Mouse (Mus musculus) hindbrain, embryonic 11.5 days (tissue): ENCODE results near the gene Mysm1. TPM values are rescaled to one million over a fixed set of nuclear protein-coding genes. Genes with fewer than 3 reads are reported as not detected.

Experiments used
- ATAC-seq: fragments of 200-750 bp; cut with Nextera tagmentation; 2 replicates; pipeline ENCODE4 v1.8.0; 2017; ENCODE audit warnings: mild to moderate bottlenecking, moderate TSS enrichment, moderate library complexity; ENCODE audit not compliant: low FRiP score
- DNase-seq: peaks from one replicate; pipeline ENCODE4 v3.0.0-alpha.2; 2015; ENCODE audit warnings: low spot score
- H3K27ac ChIP-seq: fragments of 300-500 bp; sonication (generic); 2 replicates; pipeline ENCODE4 v1.5.1; 2014; ENCODE audit warnings: mild to moderate bottlenecking, low read depth, low read length
- H3K27me3 ChIP-seq: fragments of 300-500 bp; sonication (generic); 2 replicates; pipeline ENCODE4 v1.6.1; 2014; ENCODE audit warnings: mild to moderate bottlenecking, low read length, moderate library complexity, mixed read lengths; ENCODE audit not compliant: control insufficient read depth, insufficient read depth
- H3K36me3 ChIP-seq: fragments of 300-500 bp; sonication (generic); 2 replicates; pipeline ENCODE4 v1.6.1; 2014; ENCODE audit warnings: mild to moderate bottlenecking, low read length, moderate library complexity, mixed read lengths; ENCODE audit not compliant: control insufficient read depth, insufficient read depth
- H3K4me1 ChIP-seq: fragments of 300-500 bp; sonication (generic); replicated peaks from 2 replicates; pipeline ENCODE4 v1.6.1; 2014; ENCODE audit warnings: low read length, mixed read lengths; ENCODE audit not compliant: control insufficient read depth, insufficient read depth
- H3K4me2 ChIP-seq: fragments of 300-500 bp; sonication (generic); replicated peaks from 2 replicates; pipeline ENCODE4 v1.6.1; 2014; ENCODE audit warnings: mild to moderate bottlenecking, low read depth, low read length
- H3K4me3 ChIP-seq: fragments of 300-500 bp; sonication (generic); 2 replicates; pipeline ENCODE4 v1.5.1; 2014; ENCODE audit warnings: low read depth, low read length
- H3K9ac ChIP-seq: fragments of 300-500 bp; sonication (generic); 2 replicates; pipeline ENCODE4 v1.6.1; 2014; ENCODE audit warnings: low read depth, low read length
- H3K9me3 ChIP-seq: fragments of 300-500 bp; sonication (generic); 2 replicates; pipeline ENCODE4 v1.6.1; 2016; ENCODE audit warnings: low read length; ENCODE audit not compliant: control insufficient read depth
- WGBS: fragments of 180-500 bp; shearing (Covaris S2); extraction: QIAGEN DNeasy Blood & Tissue Kit; methylation state at CpG from one replicate; pipeline ENCODE4 v1.1.7; 2014; 5-methylcytosine and 5-hydroxymethylcytosine counted together
- polyA plus RNA-seq: library from polyadenylated mRNA; unstranded; fragments of >200 nt; fragmentation: Nextera tagmentation; extraction: Ambion mirVana; gene quantifications from 2 replicates; pipeline ENCODE4 v1.2.1, GENCODE M21; 2014

The Mysm1 gene
- 29.6 and 42.0 TPM in 2 replicates for polyA plus RNA-seq

GRCm38 (mm10) chr4:94978590-94979499 lies at the start of gene Mysm1:
Mysm1 (minus strand) TSS chr4:94979100.
- peak within 1 kb of the TSS; percentile 66 for H3K4me2 ChIP-seq
- peak within 1 kb of the TSS; percentile 88 for H3K9ac ChIP-seq
- no peaks in the 10 kb centered on the region for H3K4me1 ChIP-seq
- H3K4me3 ChIP-seq = peak within 1 kb of the TSS; percentile 85
- H3K27me3 ChIP-seq = no peaks in the 10 kb centered on the region
- peak; percentile 99 for ATAC-seq
- under 1% methylated on average over 69 of the region's 69 CpGs for WGBS
- peak within 1 kb of the TSS; percentile 74 for H3K27ac ChIP-seq
- peaks cover 4% of the 10 kb centered on the region; the same call in 1 of the 2 replicates for H3K36me3 ChIP-seq
- no peaks in the 10 kb centered on the region for H3K9me3 ChIP-seq
- peak; percentile 97 for DNase-seq

- WGBS = 72% methylated on average over 16 of the region's 16 CpGs
- H3K36me3 ChIP-seq = no peaks in the 10 kb centered on the region
- H3K9me3 ChIP-seq = no peaks in the 10 kb centered on the region
- ATAC-seq (peak; percentile 75), DNase-seq (no peak)
- no peak overlapping the region for H3K4me3 ChIP-seq
- H3K27me3 ChIP-seq = no peaks in the 10 kb centered on the region
- H3K4me2 ChIP-seq = no peak overlapping the region
- no peak overlapping the region for H3K9ac ChIP-seq
- no peak overlapping the region for H3K27ac ChIP-seq
- no peaks in the 10 kb centered on the region for H3K4me1 ChIP-seq
Measured at GRCm38 (mm10) chr4:95025847-95026600, 47.1 kb upstream of the Mysm1 start.

GRCm38 (mm10) chr4:95023350-95023953 lies 44.6 kb upstream of the Mysm1 start:
- WGBS = 81% methylated on average over 12 of the region's 12 CpGs
- no peak for DNase-seq

GRCm38 (mm10) chr4:95021649-95022637 lies 43.0 kb upstream of the Mysm1 start:
- H3K4me2 ChIP-seq = no peak overlapping the region
- no peak overlapping the region for H3K9ac ChIP-seq
- no peak overlapping the region for H3K4me3 ChIP-seq
- H3K9me3 ChIP-seq = no peaks in the 10 kb centered on the region
- DNase-seq (no peak), ATAC-seq (no peak)
- 83% methylated on average over 12 of the region's 12 CpGs for WGBS
- H3K27ac ChIP-seq = no peak overlapping the region
- no peaks in the 10 kb centered on the region for H3K27me3 ChIP-seq
- no peaks in the 10 kb centered on the region for H3K4me1 ChIP-seq
- H3K36me3 ChIP-seq = no peaks in the 10 kb centered on the region

More at GRCm38 (mm10) chr4:95023350-95023953, 44.6 kb upstream of the Mysm1 start:
- Histone ChIP-seq H3K36me3 (no peaks in the 10 kb centered on the region), H3K4me3 (no peak overlapping the region), H3K9me3 (no peaks in the 10 kb centered on the region), H3K27ac (no peak overlapping the region), H3K4me1 (no peaks in the 10 kb centered on the region), H3K4me2 (no peak overlapping the region), H3K9ac (no peak overlapping the region), H3K27me3 (no peaks in the 10 kb centered on the region)
- ATAC-seq = no peak

- Histone ChIP-seq H3K4me1 (no peaks in the 10 kb centered on the region), H3K9ac (no peak overlapping the region), H3K4me2 (no peak overlapping the region), H3K27ac (no peak overlapping the region), H3K4me3 (no peak overlapping the region), H3K36me3 (no peaks in the 10 kb centered on the region), H3K9me3 (no peaks in the 10 kb centered on the region), H3K27me3 (no peaks in the 10 kb centered on the region)
- 86% methylated on average over 2 of the region's 2 CpGs for WGBS
- DNase-seq = no peak
- no peak for ATAC-seq
Measured at GRCm38 (mm10) chr4:95020201-95020600, 41.3 kb upstream of the Mysm1 start.

GRCm38 (mm10) chr4:95018221-95018620 lies 39.3 kb upstream of the Mysm1 start:
- no peak overlapping the region for H3K9ac ChIP-seq
- ATAC-seq = peak; percentile 67; the same call in 1 of the 2 replicates

GRCm38 (mm10) chr4:95012706-95013105 lies 33.8 kb upstream of the Mysm1 start:
- Histone ChIP-seq H3K4me2 (no peak overlapping the region), H3K9ac (no peak overlapping the region), H3K36me3 (no peaks in the 10 kb centered on the region), H3K4me1 (no peaks in the 10 kb centered on the region), H3K27ac (no peak overlapping the region), H3K4me3 (no peak overlapping the region), H3K9me3 (no peaks in the 10 kb centered on the region), H3K27me3 (no peaks in the 10 kb centered on the region)
- ATAC-seq = no peak
- 79% methylated on average over 1 of the region's 1 CpGs for WGBS
- no peak for DNase-seq

More at GRCm38 (mm10) chr4:95018221-95018620, 39.3 kb upstream of the Mysm1 start:
- H3K4me2 ChIP-seq = no peak overlapping the region
- 43% methylated on average over 7 of the region's 7 CpGs for WGBS
- H3K9me3 ChIP-seq = no peaks in the 10 kb centered on the region
- no peak for DNase-seq
- H3K4me1 ChIP-seq = no peaks in the 10 kb centered on the region
- no peaks in the 10 kb centered on the region for H3K36me3 ChIP-seq
- no peak overlapping the region for H3K4me3 ChIP-seq
- no peak overlapping the region for H3K27ac ChIP-seq
- no peaks in the 10 kb centered on the region for H3K27me3 ChIP-seq

- ATAC-seq (no peak), DNase-seq (no peak)
- Histone ChIP-seq H3K9ac (no peak overlapping the region), H3K4me1 (no peaks in the 10 kb centered on the region), H3K4me2 (no peak overlapping the region), H3K27me3 (no peaks in the 10 kb centered on the region), H3K4me3 (no peak overlapping the region), H3K36me3 (no peaks in the 10 kb centered on the region), H3K9me3 (no peaks in the 10 kb centered on the region), H3K27ac (no peak overlapping the region)
Measured at GRCm38 (mm10) chr4:95012256-95012655, 33.4 kb upstream of the Mysm1 start.
